Mouse (Mus musculus): Measurements from ENCODE around the gene E130218I03Rik. TPM values are rescaled to one million over a fixed set of nuclear protein-coding genes. Genes with fewer than 3 reads are reported as not detected.
A peak's percentile ranks its signal among the peaks of the same experiment; 100 is the strongest.

The E130218I03Rik gene
- polyA plus RNA-seq (2012; rRNA removed), result not detected in 2 replicates

GRCm38 (mm10) chr4:134243516-134244250 lies at the start of gene E130218I03Rik:
TSS of gene E130218I03Rik (plus strand) at chr4:134243662.
- no peak for DNase-seq (ENCODE audit: low read depth, low spot score)
- WGBS, result 95% methylated on average over 17 of the region's 17 CpGs

- 67% methylated on average over 2 of the region's 2 CpGs for WGBS
- DNase-seq (ENCODE audit: low read depth, low spot score), result no peak
Measured at GRCm38 (mm10) chr4:134199371-134199770, 44.1 kb upstream of the E130218I03Rik start.

- no peak for DNase-seq (ENCODE audit: low read depth, low spot score)
- WGBS, result 93% methylated on average over 4 of the region's 4 CpGs
Measured at GRCm38 (mm10) chr4:134202904-134203303, 40.6 kb upstream of the E130218I03Rik start, which contains the start of gene Gm7534. TSS of gene Gm7534 (minus strand) at chr4:134203004.

- 86% methylated on average over 17 of the region's 17 CpGs for WGBS
- DNase-seq (ENCODE audit: low read depth, low spot score), result no peak
Measured at GRCm38 (mm10) chr4:134203340-134203896, 40.0 kb upstream of the E130218I03Rik start.

- WGBS, result 57% methylated on average over 6 of the region's 6 CpGs
- no peak for DNase-seq (ENCODE audit: low read depth, low spot score)
Measured at GRCm38 (mm10) chr4:134206488-134207053, 36.9 kb upstream of the E130218I03Rik start.

- 30% methylated on average over 11 of the region's 11 CpGs for WGBS
- peak; percentile 58 for DNase-seq (ENCODE audit: low read depth, low spot score)
Measured at GRCm38 (mm10) chr4:134222793-134223600, 20.5 kb upstream of the E130218I03Rik start.

- DNase-seq (ENCODE audit: low read depth, low spot score), result no peak
Measured at GRCm38 (mm10) chr4:134227194-134227593, 16.3 kb upstream of the E130218I03Rik start, which contains the start of gene Catsper4. TSS of gene Catsper4 (minus strand) at chr4:134227383.

GRCm38 (mm10) chr4:134230431-134230830 lies 13.0 kb upstream of the E130218I03Rik start:
- WGBS, result 18% methylated on average over 8 of the region's 8 CpGs

More at GRCm38 (mm10) chr4:134227194-134227593, 16.3 kb upstream of the E130218I03Rik start, which contains the start of gene Catsper4:
- WGBS, result 84% methylated on average over 8 of the region's 8 CpGs

GRCm38 (mm10) chr4:134234876-134235275 lies 8.6 kb upstream of the E130218I03Rik start:
- WGBS, result 82% methylated on average over 5 of the region's 5 CpGs
- DNase-seq (ENCODE audit: low read depth, low spot score), result no peak

More at GRCm38 (mm10) chr4:134230431-134230830, 13.0 kb upstream of the E130218I03Rik start:
- no peak for DNase-seq (ENCODE audit: low read depth, low spot score)

- 16% methylated on average over 19 of the region's 19 CpGs for WGBS
Measured at GRCm38 (mm10) chr4:134237582-134238278, 5.7 kb upstream of the E130218I03Rik start.

GRCm38 (mm10) chr4:134238279-134238651 lies 5.2 kb upstream of the E130218I03Rik start, which contains the start of gene Cnksr1:
TSS of gene Cnksr1 (minus strand) at chr4:134238399.
- DNase-seq (ENCODE audit: low read depth, low spot score), result peak; percentile 97
- 4% methylated on average over 18 of the region's 18 CpGs for WGBS

More at GRCm38 (mm10) chr4:134237582-134238278, 5.7 kb upstream of the E130218I03Rik start:
- DNase-seq (ENCODE audit: low read depth, low spot score), result peak; percentile 28

- WGBS, result 6% methylated on average over 10 of the region's 10 CpGs
Measured at GRCm38 (mm10) chr4:134238686-134239085, 4.8 kb upstream of the E130218I03Rik start.

GRCm38 (mm10) chr4:134245148-134245843 lies 1.8 kb downstream of the E130218I03Rik start, which contains the start of gene Zfp593:
TSS of gene Zfp593 (minus strand) at chr4:134245592.
- under 1% methylated on average over 60 of the region's 60 CpGs for WGBS
- peak; percentile 69 for DNase-seq (ENCODE audit: low read depth, low spot score)

More at GRCm38 (mm10) chr4:134238686-134239085, 4.8 kb upstream of the E130218I03Rik start:
- DNase-seq (ENCODE audit: low read depth, low spot score), result peak; percentile 18

- WGBS, result 70% methylated on average over 4 of the region's 4 CpGs
- no peak for DNase-seq (ENCODE audit: low read depth, low spot score)
Measured at GRCm38 (mm10) chr4:134246256-134246655, 2.8 kb downstream of the E130218I03Rik start.

GRCm38 (mm10) chr4:134246719-134247258 lies 3.3 kb downstream of the E130218I03Rik start, which contains the start of gene Gm30191:
TSS of gene Gm30191 (plus strand) at chr4:134246935.
- 48% methylated on average over 7 of the region's 7 CpGs for WGBS
- no peak for DNase-seq (ENCODE audit: low read depth, low spot score)

- DNase-seq (ENCODE audit: low read depth, low spot score), result no peak
- 2% methylated on average over 30 of the region's 30 CpGs for WGBS
Measured at GRCm38 (mm10) chr4:134249651-134250050, 6.2 kb downstream of the E130218I03Rik start.

- WGBS, result 31% methylated on average over 27 of the region's 27 CpGs
Measured at GRCm38 (mm10) chr4:134250116-134250929, 6.9 kb downstream of the E130218I03Rik start.

More at GRCm38 (mm10) chr4:134250116-134250929, 6.9 kb downstream of the E130218I03Rik start:
- DNase-seq (ENCODE audit: low read depth, low spot score), result no peak

Measured in large intestine, adult 2 months (tissue).